In genomic region chr13:100730861-100731176, GRCm38 (mm10) we compare ENCODE assay signal across 7 mouse cellular contexts. TPM values are rescaled to one million over a fixed set of nuclear protein-coding genes. Genes with fewer than 3 reads are reported as not detected.
A peak's percentile ranks its signal among the peaks of the same experiment; 100 is the strongest.
DNase-seq lines count a peak whose midpoint lies in the region; ATAC-seq lines count a peak whose summit lies in the region.

Gene Cdk7 (minus strand): TSS chr13:100730939.

- ATAC-seq in granulocyte monocyte progenitor cell, adult 5-6 weeks (replicated peaks; ENCODE audit: poor library complexity, severe bottlenecking) = peak; percentile 99
- peak; percentile 100 for ATAC-seq in midbrain, embryonic 13.5 days

- H3K36me3 ChIP-seq in embryonic facial prominence, embryonic 10.5 days (replicated peaks) = peaks cover 44% of the 10 kb centered on the region
- H3K36me3 ChIP-seq in limb, embryonic 10.5 days = peaks cover 44% of the 10 kb centered on the region
- peaks cover 25% of the 10 kb centered on the region for H3K36me3 ChIP-seq in midbrain, embryonic 13.5 days

- DNase-seq in adrenal gland, postnatal 10 days = peak; percentile 96
- peak; percentile 96 for DNase-seq in embryonic facial prominence, embryonic 10.5 days (ENCODE audit: low spot score)
- DNase-seq in kidney, adult 11 months = peak; percentile 93
- DNase-seq in limb, embryonic 10.5 days (ENCODE audit: low spot score) = peak; percentile 97
- peak; percentile 87 for DNase-seq in spleen, adult 12 weeks (ENCODE audit: low spot score)

- H3K9me3 ChIP-seq in embryonic facial prominence, embryonic 10.5 days = no peaks in the 10 kb centered on the region
- no peaks in the 10 kb centered on the region for H3K9me3 ChIP-seq in limb, embryonic 10.5 days (replicated peaks)
- H3K9me3 ChIP-seq in midbrain, embryonic 13.5 days = no peaks in the 10 kb centered on the region

- H3K27me3 ChIP-seq in embryonic facial prominence, embryonic 10.5 days (replicated peaks; ENCODE audit: low read depth, poor library complexity, severe bottlenecking) = no peaks in the 10 kb centered on the region
- no peaks in the 10 kb centered on the region for H3K27me3 ChIP-seq in limb, embryonic 10.5 days (ENCODE audit: low read depth, poor library complexity, severe bottlenecking)
- no peaks in the 10 kb centered on the region for H3K27me3 ChIP-seq in midbrain, embryonic 13.5 days

- H3K9ac ChIP-seq in midbrain, embryonic 13.5 days (replicated peaks) = peak within 1 kb of the TSS; percentile 95

- WGBS in embryonic facial prominence, embryonic 10.5 days = under 1% methylated on average over 19 of the region's 19 CpGs
- under 1% methylated on average over 19 of the region's 19 CpGs for WGBS in limb, embryonic 10.5 days
- under 1% methylated on average over 19 of the region's 19 CpGs for WGBS in midbrain, embryonic 13.5 days

- H3K27ac ChIP-seq in embryonic facial prominence, embryonic 10.5 days (replicated peaks) = peak within 1 kb of the TSS; percentile 93
- H3K27ac ChIP-seq in limb, embryonic 10.5 days = peak within 1 kb of the TSS; percentile 96
- H3K27ac ChIP-seq in midbrain, embryonic 13.5 days = peak within 1 kb of the TSS; percentile 89

- peaks cover 13% of the 10 kb centered on the region for H3K4me1 ChIP-seq in embryonic facial prominence, embryonic 10.5 days
- H3K4me1 ChIP-seq in limb, embryonic 10.5 days = peaks cover 7% of the 10 kb centered on the region
- peaks cover 23% of the 10 kb centered on the region for H3K4me1 ChIP-seq in midbrain, embryonic 13.5 days (replicated peaks)

- peak within 1 kb of the TSS; percentile 94 for H3K4me2 ChIP-seq in midbrain, embryonic 13.5 days (replicated peaks)

- H3K4me3 ChIP-seq in embryonic facial prominence, embryonic 10.5 days = peak within 1 kb of the TSS; percentile 90
- H3K4me3 ChIP-seq in limb, embryonic 10.5 days = peak within 1 kb of the TSS; percentile 93
- peak within 1 kb of the TSS; percentile 93 for H3K4me3 ChIP-seq in midbrain, embryonic 13.5 days (replicated peaks)

RNA-seq across cellular contexts. Expression of gene Cdk7, which starts in this region (rescaled TPM):
- total RNA-seq in adrenal gland, postnatal 10 days (2021) = 10 to 100 TPM; 42.2 to 42.3 TPM
- 114 and 119 TPM in 2 replicates for polyA plus RNA-seq in embryonic facial prominence, embryonic 10.5 days (2016; fragmentation: Nextera tagmentation; extraction: Ambion mirVana)
- total RNA-seq in granulocyte monocyte progenitor cell, adult 5-6 weeks (2014; fragmentation: Nextera tagmentation) = 37.8 and 52.0 TPM in 2 replicates
- 43.3 and 54.5 TPM in 2 replicates for total RNA-seq in granulocyte monocyte progenitor cell, adult 5-6 weeks (2017)
- 116 and 117 TPM in 2 replicates for polyA plus RNA-seq in limb, embryonic 10.5 days (2016; fragmentation: Nextera tagmentation; extraction: Ambion mirVana)
- polyA plus RNA-seq in midbrain, embryonic 13.5 days (2015; fragmentation: Nextera tagmentation; extraction: Ambion mirVana) = 54.1 and 58.0 TPM in 2 replicates

Comparison
In these comparisons a context has a peak if more than half of its experiments do, and no peak if none do; other contexts are left out.
1. Peak in every context shown above with its lines: DNase-seq, ATAC-seq, H3K4me3 ChIP-seq and H3K27ac ChIP-seq.